Mouse (Mus musculus): ENCODE measurements at regions not wholly inside any gene's neighbourhood (a gene's known extent, or its start where the extent isn't known, plus 50 kb on each side); places are given as distances from the start of the nearest gene placed in this dataset.

GRCm38 (mm10) chr16:77166722-77167121 is 153.2 kb downstream of the Usp25 start:
- DNase-seq: peak in 1 of 2 experiments; percentile 20

GRCm38 (mm10) chr16:77173026-77173692 is 159.7 kb downstream of the Usp25 start:
- no peak for DNase-seq

- DNase-seq: no peak
These were observed 161.4 kb downstream of the Usp25 start for GRCm38 (mm10) chr16:77174744-77175432.

GRCm38 (mm10) chr16:77180990-77181389 is 167.5 kb downstream of the Usp25 start:
- no peak for DNase-seq
